Mouse (Mus musculus) lung, adult 2 months (tissue): ENCODE measurements around the gene Mogs.

Experiments
- CTCF ChIP-seq: fragments of 200-500 bp; IDR thresholded peaks from 2 replicates; pipeline ENCODE4 v1.5.1; 2011; ENCODE audit warnings: mild to moderate bottlenecking, low read length, control low read depth; ENCODE audit not compliant: insufficient read depth
- POLR2A ChIP-seq: fragments of 200-500 bp; IDR thresholded peaks from 2 replicates; pipeline ENCODE4 v1.6.1; 2011; ENCODE audit warnings: low read depth, mild to moderate bottlenecking, control low read depth, low read length, borderline replicate concordance; ENCODE audit errors: extremely low read depth

GRCm38 (mm10) chr6:83087926-83088260 is 27.4 kb upstream of the Mogs start:
- no peak for TF ChIP-seq CTCF
- TF ChIP-seq POLR2A, result no peak
